Mouse (Mus musculus) WW6 (cell line): ENCODE measurements at regions not wholly inside any gene's neighbourhood (a gene's known extent, or its start where the extent isn't known, plus 50 kb on each side); places are given as distances from the start of the nearest gene placed in this dataset.

Experiments
- DNase-seq: peaks from one replicate; pipeline ENCODE4 v3.0.0-alpha.2; 2013; ENCODE audit warnings: low read depth, low spot score

- DNase-seq: no peak
Measured at GRCm38 (mm10) chr12:82115766-82116165, 53.4 kb upstream of the Sipa1l1 start.
